Mouse (Mus musculus) MEL (cell line): Measurements from ENCODE around the gene Emilin1. TPM values are rescaled to one million over a fixed set of nuclear protein-coding genes. Genes with fewer than 3 reads are reported as not detected.

ENCODE experiments used
- DNase-seq: peaks from one replicate; pipeline ENCODE4 v3.0.0; 2011; ENCODE audit warnings: low read depth, low spot score
- H3K27ac ChIP-seq: 2 replicates; pipeline ENCODE4 v1.5.1; 2012; ENCODE audit warnings: low read depth, mild to moderate bottlenecking, control low read depth, low read length, moderate library complexity; ENCODE audit not compliant: control insufficient read depth
- H3K27me3 ChIP-seq, 2 experiments: fragments of 150-350 bp in 1 of 2; sonication (generic) in 1 of 2; 2 replicates each; pipeline ENCODE4 v1.6.1; 2012; ENCODE audit warnings: low read length in 2 of 2, mild to moderate bottlenecking in 2 of 2, improper control_type of control experiment in 1 of 2, moderate library complexity in 1 of 2; ENCODE audit not compliant: insufficient read depth in 2 of 2, control insufficient read depth in 1 of 2
- H3K36me3 ChIP-seq, 2 experiments: 2 replicates each; pipeline ENCODE4 v1.6.1; 2012 to 2014; ENCODE audit warnings: low read length in 2 of 2, improper control_type of control experiment in 1 of 2, inconsistent platforms in 1 of 2, mild to moderate bottlenecking in 1 of 2; ENCODE audit not compliant: insufficient read depth in 2 of 2, control insufficient read depth in 1 of 2
- H3K4me1 ChIP-seq, 2 experiments: fragments of 150-350 bp in 1 of 2; sonication (generic) in 1 of 2; 2 replicates each; pipeline ENCODE4 v1.6.1; 2012; ENCODE audit warnings: low read length in 2 of 2, improper control_type of control experiment in 1 of 2, mild to moderate bottlenecking in 1 of 2; ENCODE audit not compliant: insufficient read depth in 2 of 2, control insufficient read depth in 1 of 2
- H3K4me3 ChIP-seq, 2 experiments: fragments of 150-350 bp in 1 of 2; sonication (generic) in 1 of 2; 2 replicates each; pipeline ENCODE4 v1.5.1; 2012; ENCODE audit warnings: low read depth in 2 of 2, low read length in 2 of 2, mild to moderate bottlenecking in 2 of 2, moderate library complexity in 2 of 2, control low read depth in 1 of 2, improper control_type of control experiment in 1 of 2; ENCODE audit not compliant: control insufficient read depth in 1 of 2, insufficient read depth in 1 of 2
- H3K79me2 ChIP-seq: 2 replicates; pipeline ENCODE4 v1.6.1; 2012; ENCODE audit warnings: mild to moderate bottlenecking, low read length, moderate library complexity; ENCODE audit not compliant: control insufficient read depth, poor library complexity, insufficient read depth
- H3K9ac ChIP-seq: 2 replicates; pipeline ENCODE4 v1.6.1; 2012; ENCODE audit warnings: low read depth, mild to moderate bottlenecking, control low read depth, low read length, moderate library complexity; ENCODE audit not compliant: control insufficient read depth, poor library complexity, severe bottlenecking
- H3K9me3 ChIP-seq: fragments of 150-350 bp; sonication (generic); replicated peaks from 2 replicates; pipeline ENCODE4 v1.6.1; 2012; ENCODE audit warnings: mild to moderate bottlenecking, low read length, improper control_type of control experiment, moderate library complexity; ENCODE audit not compliant: insufficient read depth
- BHLHE40 ChIP-seq: IDR thresholded peaks from 2 replicates; pipeline ENCODE4 v1.6.1; 2012; ENCODE audit warnings: low read depth, mild to moderate bottlenecking, inconsistent platforms, low read length, improper control_type of control experiment, borderline replicate concordance
- ELF1 ChIP-seq: IDR thresholded peaks from 2 replicates; pipeline ENCODE4 v1.6.1; 2014; ENCODE audit warnings: low read depth, mild to moderate bottlenecking, inconsistent platforms, low read length, improper control_type of control experiment, moderate library complexity
- EP300 ChIP-seq, 2 experiments: IDR thresholded peaks; 2 replicates each; pipeline ENCODE4 v1.6.1; 2011; ENCODE audit warnings: improper control_type of control experiment in 2 of 2, low read length in 2 of 2, low read depth in 1 of 2, mild to moderate bottlenecking in 1 of 2
- GABPA ChIP-seq: IDR thresholded peaks from 2 replicates; pipeline ENCODE4 v1.6.1; 2012; ENCODE audit warnings: low read depth, mild to moderate bottlenecking, inconsistent platforms, low read length, improper control_type of control experiment, moderate library complexity
- GATA1 ChIP-seq: IDR thresholded peaks from 2 replicates; pipeline ENCODE4 v1.6.1; 2011; ENCODE audit warnings: low read depth, low read length, improper control_type of control experiment
- HCFC1 ChIP-seq: IDR thresholded peaks from 2 replicates; pipeline ENCODE4 v1.6.1; 2012; ENCODE audit warnings: low read depth, mild to moderate bottlenecking, inconsistent platforms, low read length, improper control_type of control experiment, moderate library complexity
- JUND ChIP-seq: IDR thresholded peaks from 2 replicates; pipeline ENCODE4 v1.6.1; 2011; ENCODE audit warnings: low read depth, mild to moderate bottlenecking, improper control_type of control experiment, low read length
- KAT2A ChIP-seq: conservative IDR thresholded peaks from 2 replicates; pipeline ENCODE4 v1.6.1; 2012; ENCODE audit warnings: low read depth, low read length, improper control_type of control experiment, inconsistent platforms
- MAX ChIP-seq: IDR thresholded peaks from 2 replicates; pipeline ENCODE4 v1.6.1; 2011; ENCODE audit warnings: low read length, improper control_type of control experiment
- MAZ ChIP-seq: IDR thresholded peaks from 2 replicates; pipeline ENCODE4 v1.6.1; 2012; ENCODE audit warnings: low read depth, mild to moderate bottlenecking, inconsistent platforms, low read length, improper control_type of control experiment
- MEF2A ChIP-seq: IDR thresholded peaks from 2 replicates; pipeline ENCODE4 v1.6.1; 2014; ENCODE audit warnings: low read depth, mild to moderate bottlenecking, inconsistent platforms, low read length, improper control_type of control experiment; ENCODE audit not compliant: poor library complexity, insufficient replicate concordance, severe bottlenecking; ENCODE audit errors: extremely low read depth
- MXI1 ChIP-seq: IDR thresholded peaks from 2 replicates; pipeline ENCODE4 v1.6.1; 2011; ENCODE audit warnings: mild to moderate bottlenecking, low read depth, low read length, improper control_type of control experiment
- MYB ChIP-seq: IDR thresholded peaks from 2 replicates; pipeline ENCODE4 v1.6.1; 2011; ENCODE audit warnings: mild to moderate bottlenecking, low read depth, low read length, improper control_type of control experiment
- MYC ChIP-seq: IDR thresholded peaks from 2 replicates; pipeline ENCODE4 v1.6.1; 2011; ENCODE audit warnings: low read depth, mild to moderate bottlenecking, low read length, improper control_type of control experiment, moderate library complexity
- NELFE ChIP-seq: IDR thresholded peaks from 2 replicates; pipeline ENCODE4 v1.6.1; 2011; ENCODE audit warnings: low read depth, low read length, improper control_type of control experiment
- POLR2A ChIP-seq, 2 experiments: IDR thresholded peaks; 2 replicates each; pipeline ENCODE4 v1.6.1; 2011 to 2012; ENCODE audit warnings: low read length in 2 of 2, mild to moderate bottlenecking in 2 of 2, control low read depth in 1 of 2, improper control_type of control experiment in 1 of 2, low read depth in 1 of 2, moderate library complexity in 1 of 2; ENCODE audit not compliant: control insufficient read depth in 1 of 2, insufficient read depth in 1 of 2, poor library complexity in 1 of 2
- POLR2AphosphoS5 ChIP-seq: IDR thresholded peaks from 2 replicates; pipeline ENCODE4 v1.6.1; 2012; ENCODE audit warnings: low read depth, borderline replicate concordance, mild to moderate bottlenecking, inconsistent platforms, low read length, moderate library complexity, mixed read lengths
- RAD21 ChIP-seq: IDR thresholded peaks from 2 replicates; pipeline ENCODE4 v1.6.1; 2011; ENCODE audit warnings: mild to moderate bottlenecking, low read depth, low read length, improper control_type of control experiment
- RCOR1 ChIP-seq: IDR thresholded peaks from 2 replicates; pipeline ENCODE4 v1.6.1; 2012; ENCODE audit warnings: low read depth, mild to moderate bottlenecking, inconsistent platforms, low read length, improper control_type of control experiment
- SMC3 ChIP-seq: IDR thresholded peaks from 2 replicates; pipeline ENCODE4 v1.6.1; 2011; ENCODE audit warnings: low read depth, low read length, improper control_type of control experiment
- TAL1 ChIP-seq: IDR thresholded peaks from 2 replicates; pipeline ENCODE4 v1.6.1; 2012; ENCODE audit warnings: mild to moderate bottlenecking, inconsistent platforms, low read length, moderate library complexity, mixed read lengths
- TBP ChIP-seq: IDR thresholded peaks from 2 replicates; pipeline ENCODE4 v1.8.0; 2011; ENCODE audit warnings: low read depth, low read length, improper control_type of control experiment
- TCF12 ChIP-seq: IDR thresholded peaks from 2 replicates; pipeline ENCODE4 v1.6.1; 2014; ENCODE audit warnings: low read depth, mild to moderate bottlenecking, inconsistent platforms, low read length, improper control_type of control experiment, moderate library complexity
- UBTF ChIP-seq: IDR thresholded peaks from 2 replicates; pipeline ENCODE4 v1.6.1; 2012; ENCODE audit warnings: low read depth, mild to moderate bottlenecking, inconsistent platforms, low read length, improper control_type of control experiment, moderate library complexity, borderline replicate concordance; ENCODE audit not compliant: insufficient read depth
- USF1 ChIP-seq: IDR thresholded peaks from 2 replicates; pipeline ENCODE4 v1.6.1; 2014; ENCODE audit warnings: low read depth, mild to moderate bottlenecking, inconsistent platforms, low read length, improper control_type of control experiment, moderate library complexity
- USF2 ChIP-seq, 2 experiments: IDR thresholded peaks; 2 replicates each; pipeline ENCODE4 v1.6.1; 2011 to 2012; ENCODE audit warnings: improper control_type of control experiment in 2 of 2, low read length in 2 of 2, borderline replicate concordance in 1 of 2, inconsistent platforms in 1 of 2, low read depth in 1 of 2, mild to moderate bottlenecking in 1 of 2; ENCODE audit not compliant: insufficient read depth in 1 of 2
- ZC3H11A ChIP-seq: IDR thresholded peaks from 2 replicates; pipeline ENCODE4 v1.6.1; 2012; ENCODE audit warnings: low read depth, mild to moderate bottlenecking, inconsistent platforms, low read length, improper control_type of control experiment
- ZKSCAN1 ChIP-seq: IDR thresholded peaks from 2 replicates; pipeline ENCODE4 v1.6.1; 2012; ENCODE audit warnings: low read depth, mild to moderate bottlenecking, inconsistent platforms, low read length, improper control_type of control experiment, moderate library complexity
- ZMIZ1 ChIP-seq: IDR thresholded peaks from 2 replicates; pipeline ENCODE4 v1.6.1; 2012; ENCODE audit warnings: low read depth, mild to moderate bottlenecking, inconsistent platforms, low read length, improper control_type of control experiment, moderate library complexity
- polyA plus RNA-seq, 2 experiments: library from polyadenylated mRNA; stranded (reverse) in 1 of 2; unstranded in 1 of 2; fragments of >175 nt in 1 of 2; fragments of >200 nt in 1 of 2; gene quantifications; 2 replicates each; pipeline versions ENCODE4 v1.2.1 to v1.2.4; 2012; ENCODE audit warnings: low replicate concordance in 2 of 2, low read depth in 1 of 2; ENCODE audit not compliant: insufficient read length in 2 of 2, insufficient read depth in 1 of 2, missing spikeins in 1 of 2
- total RNA-seq: library from RNA; depleted of rRNA; stranded (reverse); fragments of 300-350 nt; gene quantifications from 2 replicates; pipeline ENCODE4 v1.2.3, GENCODE M21; 2012

The Emilin1 gene
- total and polyA plus RNA-seq, 3 experiments: 1.3 to 2.0 TPM; not detected in 1

DNA sequence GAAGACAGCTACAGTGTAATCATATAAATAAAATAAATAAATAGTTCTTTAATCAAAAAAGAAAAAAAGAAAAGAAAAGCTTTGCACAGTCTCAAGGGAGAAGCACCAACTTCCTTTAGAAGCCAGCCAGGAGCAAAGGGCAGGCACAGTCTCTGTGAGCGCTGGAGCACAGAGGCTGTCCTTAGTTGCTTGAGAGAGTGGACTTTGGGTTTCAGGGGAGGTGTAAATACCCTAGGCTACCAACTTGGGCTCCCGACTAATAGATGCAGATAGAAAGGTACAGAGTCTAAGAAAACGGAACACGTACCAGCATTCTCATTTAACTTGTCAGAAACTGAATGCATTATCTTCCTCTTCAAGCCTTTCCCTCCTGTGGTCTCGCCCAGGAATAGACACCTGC, 35.4 kb downstream of the Emilin1 start:
- Histone ChIP-seq H3K4me3 (no peak overlapping the region), H3K79me2 (peaks cover 3% of the 10 kb centered on the region; the same call in 1 of the 2 replicates), H3K9me3 (no peaks in the 10 kb centered on the region), H3K27ac (no peak overlapping the region), H3K27me3 (no peaks in the 10 kb centered on the region), H3K9ac (no peak overlapping the region), H3K4me1 (peaks cover 2 to 14% of the 10 kb centered on the region in 2 experiments; a peak in 3 of 4 replicates), H3K36me3 (peaks cover 0 to 7% of the 10 kb centered on the region in 2 experiments; a peak in 2 of 4 replicates)
- TF ChIP-seq USF1: 0 out of 2 replicates have a peak, but pooled peaks have one; percentile 8
- no peak for TF ChIP-seq ZKSCAN1
- peak; percentile 32 for DNase-seq

- H3K27ac ChIP-seq: peak overlapping the region; percentile 69
- peaks cover 3% of the 10 kb centered on the region; the same call in 1 of the 2 replicates for H3K79me2 ChIP-seq
- H3K27me3 ChIP-seq: no peaks in the 10 kb centered on the region
- peak overlapping the region; percentile 77 for H3K9ac ChIP-seq
- H3K36me3 ChIP-seq: peaks cover 0 to 7% of the 10 kb centered on the region in 2 experiments; a peak in 2 of 4 replicates
- H3K9me3 ChIP-seq: no peaks in the 10 kb centered on the region
- peaks cover 2 to 14% of the 10 kb centered on the region in 2 experiments; a peak in 3 of 4 replicates for H3K4me1 ChIP-seq
- peak; percentile 99 for DNase-seq
- H3K4me3 ChIP-seq: peak overlapping the region; percentile 84 to 89
- TF ChIP-seq RCOR1: peak; percentile 47; the same call in 1 of the 2 replicates
- TF ChIP-seq MAX: peak; percentile 62
- TF ChIP-seq TCF12: peak; percentile 52
- 0 out of 2 replicates have a peak, but pooled peaks have one; percentile 47 for TF ChIP-seq UBTF
- no peak for TF ChIP-seq JUND
- no peak for TF ChIP-seq BHLHE40
- TF ChIP-seq KAT2A: no peak; the same call in 1 of the 2 replicates
- peak; percentile 92 for TF ChIP-seq NELFE
- TF ChIP-seq POLR2A (IDR thresholded peaks at IDR 0.05; ENCODE audit: control insufficient read depth in 1 of 2, insufficient read depth in 1 of 2, low read depth in 1 of 2, low read length in 2 of 2, poor library complexity in 1 of 2): peak; percentile 86 to 90
- TF ChIP-seq ELF1: peak; percentile 78
- TF ChIP-seq MYB: no peak
- TF ChIP-seq RAD21: no peak; the same call in 1 of the 2 replicates
- no peak for TF ChIP-seq GABPA
- peak; percentile 30; the same call in 1 of the 2 replicates for TF ChIP-seq MYC
- peak; percentile 67; the same call in 1 of the 2 replicates for TF ChIP-seq HCFC1
- no peak for TF ChIP-seq USF1
- TF ChIP-seq MEF2A: no peak
- TF ChIP-seq SMC3: peak; percentile 17; the same call in 1 of the 2 replicates
- TF ChIP-seq MXI1: no peak; the same call in 1 of the 2 replicates
- peak; percentile 27 to 49; a peak in 1 of 4 replicates for TF ChIP-seq EP300 (IDR thresholded peaks at IDR 0.05; ENCODE audit: low read depth in 1 of 2, low read length in 2 of 2)
- no peak for TF ChIP-seq TAL1
- peak; percentile 67; the same call in 1 of the 2 replicates for TF ChIP-seq TBP
- TF ChIP-seq MAZ: peak; percentile 92
- TF ChIP-seq USF2 (IDR thresholded peaks at IDR 0.05; ENCODE audit: borderline replicate concordance in 1 of 2, insufficient read depth in 1 of 2, low read depth in 1 of 2, low read length in 2 of 2): no peak
- no peak for TF ChIP-seq ZC3H11A
- TF ChIP-seq GATA1: no peak
- peak; percentile 96 for TF ChIP-seq ZMIZ1
- TF ChIP-seq POLR2AphosphoS5: peak; percentile 58; the same call in 1 of the 2 replicates
Observed at GRCm38 (mm10) chr5:30949654-30950326, 36.6 kb downstream of the Emilin1 start.
